Mouse (Mus musculus) midbrain, embryonic 16.5 days (tissue): Measurements from ENCODE around the gene Kif5c. TPM values are rescaled to one million over a fixed set of nuclear protein-coding genes. Genes with fewer than 3 reads are reported as not detected.

Experiments
- ATAC-seq: fragments of 200-750 bp; cut with Nextera tagmentation; 2 replicates; pipeline ENCODE4 v1.8.0; 2017; ENCODE audit warnings: moderate TSS enrichment
- H3K27ac ChIP-seq: fragments of 300-500 bp; sonication (generic); 2 replicates; pipeline ENCODE4 v1.5.1; 2014; ENCODE audit warnings: mild to moderate bottlenecking, low read length, mixed read lengths
- H3K27me3 ChIP-seq: fragments of 300-500 bp; sonication (generic); 2 replicates; pipeline ENCODE4 v1.6.1; 2014; ENCODE audit warnings: low read depth, low read length, mixed read lengths; ENCODE audit not compliant: control insufficient read depth, insufficient read depth
- H3K36me3 ChIP-seq: fragments of 300-500 bp; sonication (generic); 2 replicates; pipeline ENCODE4 v1.6.1; 2014; ENCODE audit warnings: mild to moderate bottlenecking, low read length, moderate library complexity, mixed read lengths; ENCODE audit not compliant: control insufficient read depth, insufficient read depth
- H3K4me1 ChIP-seq: fragments of 300-500 bp; sonication (generic); 2 replicates; pipeline ENCODE4 v1.6.1; 2014; ENCODE audit warnings: mild to moderate bottlenecking, low read length, mixed read lengths; ENCODE audit not compliant: control insufficient read depth, insufficient read depth
- H3K4me2 ChIP-seq: fragments of 300-500 bp; sonication (generic); 2 replicates; pipeline ENCODE4 v1.6.1; 2014; ENCODE audit warnings: mild to moderate bottlenecking, low read length, mixed read lengths
- H3K4me3 ChIP-seq: fragments of 300-500 bp; sonication (generic); 2 replicates; pipeline ENCODE4 v1.5.1; 2014; ENCODE audit warnings: low read depth, mild to moderate bottlenecking, low read length, moderate library complexity, mixed read lengths
- H3K9ac ChIP-seq: fragments of 300-500 bp; sonication (generic); 2 replicates; pipeline ENCODE4 v1.6.1; 2014; ENCODE audit warnings: low read depth, low read length, mixed read lengths
- H3K9me3 ChIP-seq: fragments of 300-500 bp; sonication (generic); replicated peaks from 2 replicates; pipeline ENCODE4 v1.6.1; 2014; ENCODE audit warnings: mild to moderate bottlenecking, low read length, mixed read lengths; ENCODE audit not compliant: control insufficient read depth, poor library complexity, severe bottlenecking
- WGBS: fragments of 180-500 bp; shearing (Covaris S2); extraction: QIAGEN DNeasy Blood & Tissue Kit; methylation state at CpG from one replicate; pipeline ENCODE4 v1.1.7; 2014; 5-methylcytosine and 5-hydroxymethylcytosine counted together
- polyA plus RNA-seq: library from polyadenylated mRNA; unstranded; fragments of >200 nt; fragmentation: Nextera tagmentation; extraction: Ambion mirVana; gene quantifications from 2 replicates; pipeline ENCODE4 v1.2.1, GENCODE M21; 2015

Kif5c gene
- polyA plus RNA-seq, 1 experiment from 2014 or later, result 194 TPM

- no peaks in the 10 kb centered on the region for H3K9me3 ChIP-seq
- no peak overlapping the region for H3K4me3 ChIP-seq
- peaks cover 36% of the 10 kb centered on the region for H3K4me1 ChIP-seq
- H3K36me3 ChIP-seq, result no peaks in the 10 kb centered on the region
- 40% methylated on average over 12 of the region's 12 CpGs for WGBS
- H3K27me3 ChIP-seq, result no peaks in the 10 kb centered on the region
- peak; percentile 40 for ATAC-seq
- peak overlapping the region; percentile 21; the same call in 1 of the 2 replicates for H3K9ac ChIP-seq
- H3K27ac ChIP-seq, result peak overlapping the region; percentile 73
- H3K4me2 ChIP-seq, result no peak overlapping the region
These were observed 52.8 kb downstream of the Kif5c start for GRCm38 (mm10) chr2:49671753-49672500.

GRCm38 (mm10) chr2:49672501-49672874 is 53.4 kb downstream of the Kif5c start:
- ATAC-seq, result peak; percentile 47
- no peaks in the 10 kb centered on the region for H3K9me3 ChIP-seq
- 26% methylated on average over 7 of the region's 7 CpGs for WGBS
- H3K4me1 ChIP-seq, result peaks cover 36% of the 10 kb centered on the region
- no peaks in the 10 kb centered on the region for H3K36me3 ChIP-seq
- H3K27ac ChIP-seq, result peak overlapping the region; percentile 73
- H3K4me2 ChIP-seq, result no peak overlapping the region
- peak overlapping the region; percentile 21; the same call in 1 of the 2 replicates for H3K9ac ChIP-seq
- no peak overlapping the region for H3K4me3 ChIP-seq
- H3K27me3 ChIP-seq, result no peaks in the 10 kb centered on the region

GRCm38 (mm10) chr2:49676020-49676419 is 56.9 kb downstream of the Kif5c start:
- Histone ChIP-seq H3K4me1 (peaks cover 49% of the 10 kb centered on the region), H3K9ac (no peak overlapping the region), H3K4me3 (no peak overlapping the region), H3K9me3 (no peaks in the 10 kb centered on the region), H3K27ac (no peak overlapping the region), H3K4me2 (no peak overlapping the region), H3K36me3 (no peaks in the 10 kb centered on the region), H3K27me3 (no peaks in the 10 kb centered on the region)
- WGBS, result 84% methylated on average over 12 of the region's 12 CpGs
- no peak for ATAC-seq

GRCm38 (mm10) chr2:49678386-49678785 is 59.3 kb downstream of the Kif5c start:
- Histone ChIP-seq H3K27ac (peak overlapping the region; percentile 60), H3K9ac (no peak overlapping the region), H3K36me3 (0 out of 2 replicates have a peak, but pooled peaks cover 2% of the 10 kb centered on the region), H3K9me3 (no peaks in the 10 kb centered on the region), H3K4me3 (no peak overlapping the region), H3K4me2 (no peak overlapping the region), H3K4me1 (peaks cover 34% of the 10 kb centered on the region), H3K27me3 (no peaks in the 10 kb centered on the region)
- no peak for ATAC-seq
- 61% methylated on average over 7 of the region's 7 CpGs for WGBS

- Histone ChIP-seq H3K36me3 (0 out of 2 replicates have a peak, but pooled peaks cover 2% of the 10 kb centered on the region), H3K27me3 (no peaks in the 10 kb centered on the region), H3K9ac (0 out of 2 replicates have a peak overlapping the region, but pooled peaks have one; percentile 6), H3K27ac (peak overlapping the region; percentile 0), H3K4me1 (peaks cover 41% of the 10 kb centered on the region), H3K9me3 (no peaks in the 10 kb centered on the region), H3K4me3 (no peak overlapping the region), H3K4me2 (no peak overlapping the region)
- 43% methylated on average over 16 of the region's 16 CpGs for WGBS
- ATAC-seq, result peak; percentile 49
These were observed 60.3 kb downstream of the Kif5c start for GRCm38 (mm10) chr2:49679135-49679964.

GRCm38 (mm10) chr2:49682754-49683153 is 63.7 kb downstream of the Kif5c start:
- H3K4me3 ChIP-seq, result no peak overlapping the region
- no peaks in the 10 kb centered on the region for H3K9me3 ChIP-seq
- no peaks in the 10 kb centered on the region for H3K27me3 ChIP-seq
- H3K4me2 ChIP-seq, result no peak overlapping the region
- H3K27ac ChIP-seq, result 0 out of 2 replicates have a peak overlapping the region, but pooled peaks have one; percentile 12
- peak; percentile 44 for ATAC-seq
- peaks cover 46% of the 10 kb centered on the region for H3K4me1 ChIP-seq
- no peak overlapping the region for H3K9ac ChIP-seq
- H3K36me3 ChIP-seq, result 0 out of 2 replicates have a peak, but pooled peaks cover 2% of the 10 kb centered on the region
- WGBS, result 24% methylated on average over 6 of the region's 6 CpGs

GRCm38 (mm10) chr2:49684808-49685207 is 65.7 kb downstream of the Kif5c start:
- H3K4me2 ChIP-seq, result no peak overlapping the region
- no peaks in the 10 kb centered on the region for H3K27me3 ChIP-seq
- H3K4me1 ChIP-seq, result peaks cover 29% of the 10 kb centered on the region
- H3K9me3 ChIP-seq, result no peaks in the 10 kb centered on the region
- H3K36me3 ChIP-seq, result 0 out of 2 replicates have a peak, but pooled peaks cover 2% of the 10 kb centered on the region
- no peak overlapping the region for H3K27ac ChIP-seq
- H3K9ac ChIP-seq, result no peak overlapping the region
- WGBS, result 76% methylated on average over 2 of the region's 2 CpGs
- no peak overlapping the region for H3K4me3 ChIP-seq
- no peak for ATAC-seq

GRCm38 (mm10) chr2:49690421-49690826 is 71.3 kb downstream of the Kif5c start:
- ATAC-seq, result peak; percentile 30

More at GRCm38 (mm10) chr2:49690421-49690826, 71.3 kb downstream of the Kif5c start:
- H3K27me3 ChIP-seq, result no peaks in the 10 kb centered on the region
- peaks cover 37% of the 10 kb centered on the region for H3K4me1 ChIP-seq
- WGBS, result 17% methylated on average over 9 of the region's 9 CpGs
- no peak overlapping the region for H3K4me3 ChIP-seq
- H3K36me3 ChIP-seq, result no peaks in the 10 kb centered on the region
- no peak overlapping the region for H3K4me2 ChIP-seq
- no peak overlapping the region for H3K9ac ChIP-seq
- peak overlapping the region; percentile 25 for H3K27ac ChIP-seq
- no peaks in the 10 kb centered on the region for H3K9me3 ChIP-seq
